Mouse (Mus musculus) heart, embryonic 14.5 days (tissue): ENCODE measurements around the gene 1600014C10Rik. TPM values are rescaled to one million over a fixed set of nuclear protein-coding genes. Genes with fewer than 3 reads are reported as not detected.
A peak's percentile ranks its signal among the peaks of the same experiment; 100 is the strongest.

ENCODE experiments used
- ATAC-seq: fragments of 200-750 bp; cut with Nextera tagmentation; 2 replicates; pipeline ENCODE4 v1.8.0; 2017; ENCODE audit warnings: low read depth, moderate TSS enrichment; ENCODE audit not compliant: insufficient number of reproducible peaks, insufficient read depth, low FRiP score
- H3K27ac ChIP-seq, 2 experiments: fragments of 200-500 bp in 1 of 2; fragments of 300-500 bp in 1 of 2; sonication (generic) in 1 of 2; replicated peaks in 1 of 2; 2 replicates each; pipeline ENCODE4 v1.5.1; 2012 to 2014; ENCODE audit warnings: low read depth in 2 of 2, low read length in 2 of 2, control low read depth in 1 of 2, mild to moderate bottlenecking in 1 of 2, mixed read lengths in 1 of 2; ENCODE audit not compliant: control insufficient read depth in 1 of 2, insufficient read depth in 1 of 2
- H3K27me3 ChIP-seq: fragments of 300-500 bp; sonication (generic); 2 replicates; pipeline ENCODE4 v1.6.1; 2014; ENCODE audit warnings: mild to moderate bottlenecking, low read length, control low read depth; ENCODE audit not compliant: control insufficient read depth, insufficient read depth
- H3K36me3 ChIP-seq: fragments of 300-500 bp; sonication (generic); 2 replicates; pipeline ENCODE4 v1.6.1; 2014; ENCODE audit warnings: mild to moderate bottlenecking, control low read depth, low read length, mixed read lengths; ENCODE audit not compliant: control insufficient read depth, insufficient read depth
- H3K4me1 ChIP-seq, 2 experiments: fragments of 200-500 bp in 1 of 2; fragments of 300-500 bp in 1 of 2; sonication (generic) in 1 of 2; 2 replicates each; pipeline ENCODE4 v1.6.1; 2012 to 2014; ENCODE audit warnings: low read length in 2 of 2, control low read depth in 1 of 2, mixed read lengths in 1 of 2; ENCODE audit not compliant: control insufficient read depth in 2 of 2, insufficient read depth in 2 of 2
- H3K4me2 ChIP-seq: fragments of 300-500 bp; sonication (generic); 2 replicates; pipeline ENCODE4 v1.6.1; 2014; ENCODE audit warnings: mild to moderate bottlenecking, low read length
- H3K4me3 ChIP-seq, 2 experiments: fragments of 200-500 bp in 1 of 2; fragments of 300-500 bp in 1 of 2; sonication (generic) in 1 of 2; 2 replicates each; pipeline ENCODE4 v1.5.1; 2012 to 2014; ENCODE audit warnings: low read length in 2 of 2, mild to moderate bottlenecking in 2 of 2, control low read depth in 1 of 2, low read depth in 1 of 2, moderate library complexity in 1 of 2; ENCODE audit not compliant: control insufficient read depth in 1 of 2, insufficient read depth in 1 of 2
- H3K9ac ChIP-seq: fragments of 300-500 bp; sonication (generic); 2 replicates; pipeline ENCODE4 v1.6.1; 2014; ENCODE audit warnings: mild to moderate bottlenecking, low read length
- H3K9me3 ChIP-seq: fragments of 300-500 bp; sonication (generic); 2 replicates; pipeline ENCODE4 v1.6.1; 2016; ENCODE audit warnings: low read length, control low read depth; ENCODE audit not compliant: control insufficient read depth
- WGBS: fragments of 180-500 bp; shearing (Covaris S2); extraction: QIAGEN DNeasy Blood & Tissue Kit; methylation state at CpG from one replicate; pipeline ENCODE4 v1.1.7; 2014; 5-methylcytosine and 5-hydroxymethylcytosine counted together
- polyA plus RNA-seq: library from polyadenylated mRNA; unstranded; fragments of >200 nt; fragmentation: Nextera tagmentation; extraction: Ambion mirVana; gene quantifications from 2 replicates; pipeline ENCODE4 v1.2.1, GENCODE M21; 2014

The 1600014C10Rik gene
- polyA plus RNA-seq, 1 experiment from 2014 or later = 14.4 TPM

DNA sequence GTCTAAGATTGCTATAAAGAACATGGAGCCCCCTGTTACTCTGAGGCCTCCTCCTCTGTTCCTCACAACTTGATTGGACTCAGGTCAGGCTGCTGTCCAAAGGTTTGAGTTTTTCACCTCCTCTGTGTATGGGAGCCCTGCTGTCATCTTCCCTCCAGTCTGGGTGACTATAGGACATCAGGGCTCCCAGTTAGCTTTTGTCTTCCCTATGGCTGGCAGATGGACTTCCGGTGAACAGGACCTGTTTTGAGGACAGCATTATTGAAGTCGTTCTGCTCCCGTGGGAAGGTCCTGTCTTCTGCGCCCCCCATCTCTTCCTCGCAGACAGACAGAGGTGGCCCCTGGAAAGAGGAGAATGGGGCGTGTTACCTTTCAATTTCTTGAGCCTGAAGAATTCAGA is 1.8 kb downstream of the 1600014C10Rik start:
- no peaks in the 10 kb centered on the region for H3K27me3 ChIP-seq
- no peak overlapping the region for H3K9ac ChIP-seq
- H3K27ac ChIP-seq = no peak overlapping the region
- peaks cover 8 to 9% of the 10 kb centered on the region in 2 experiments; a peak in 3 of 4 replicates for H3K4me1 ChIP-seq
- WGBS = 86% methylated on average over 6 of the region's 6 CpGs
- H3K36me3 ChIP-seq = peaks cover 12% of the 10 kb centered on the region
- no peak overlapping the region for H3K4me3 ChIP-seq
- no peak for ATAC-seq
- peak overlapping the region; percentile 97; the same call in 1 of the 2 replicates for H3K4me2 ChIP-seq
- no peaks in the 10 kb centered on the region for H3K9me3 ChIP-seq

DNA sequence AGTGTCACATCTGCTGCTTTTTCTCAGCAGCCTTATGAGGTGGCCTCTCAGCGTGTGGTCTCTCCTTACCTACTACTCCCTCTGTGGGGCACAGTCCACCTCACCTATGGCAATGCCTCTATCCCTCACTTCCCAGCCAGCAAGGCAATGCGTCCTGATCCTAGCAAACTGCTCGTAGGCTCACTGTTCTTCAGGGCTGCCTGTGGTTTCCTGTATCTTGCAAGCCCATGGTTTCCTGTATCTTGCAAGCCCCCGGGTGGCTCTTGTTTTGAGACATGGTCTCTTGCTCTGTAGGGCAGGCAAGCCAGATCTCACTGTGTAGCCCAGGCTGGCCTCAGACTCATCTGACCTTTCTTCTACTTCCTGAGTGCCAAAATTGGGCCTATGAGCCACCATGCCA is 3.8 kb downstream of the 1600014C10Rik start:
- Histone ChIP-seq H3K9ac (no peak overlapping the region), H3K36me3 (peaks cover 17% of the 10 kb centered on the region), H3K9me3 (no peaks in the 10 kb centered on the region), H3K4me3 (no peak overlapping the region), H3K27ac (no peak overlapping the region), H3K4me2 (no peak overlapping the region), H3K27me3 (no peaks in the 10 kb centered on the region), H3K4me1 (peaks cover 6 to 8% of the 10 kb centered on the region in 2 experiments; a peak in 3 of 4 replicates)
- ATAC-seq = no peak
- 59% methylated on average over 4 of the region's 4 CpGs for WGBS

DNA sequence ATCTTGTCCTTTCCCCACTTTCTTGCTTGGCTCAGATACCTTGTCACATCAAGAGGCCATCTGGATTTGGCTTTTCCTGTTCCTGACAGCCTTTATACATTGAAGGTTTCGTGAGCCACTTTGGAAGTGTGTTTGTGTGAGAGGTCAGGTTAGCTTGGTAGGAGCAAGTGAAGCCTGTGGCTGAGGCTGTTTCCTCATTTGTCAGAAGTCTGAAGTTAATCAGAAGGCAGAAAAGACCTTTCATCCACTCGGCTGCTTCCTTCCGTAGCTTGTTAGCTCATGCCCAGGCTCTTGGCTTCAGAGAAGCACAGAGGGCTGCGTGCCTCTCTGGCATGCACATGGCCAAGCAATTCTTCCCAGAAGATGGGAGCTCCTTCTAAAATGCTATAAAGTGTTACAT is 4.8 kb downstream of the 1600014C10Rik start:
- WGBS = 64% methylated on average over 4 of the region's 4 CpGs
- H3K9ac ChIP-seq = no peak overlapping the region

DNA sequence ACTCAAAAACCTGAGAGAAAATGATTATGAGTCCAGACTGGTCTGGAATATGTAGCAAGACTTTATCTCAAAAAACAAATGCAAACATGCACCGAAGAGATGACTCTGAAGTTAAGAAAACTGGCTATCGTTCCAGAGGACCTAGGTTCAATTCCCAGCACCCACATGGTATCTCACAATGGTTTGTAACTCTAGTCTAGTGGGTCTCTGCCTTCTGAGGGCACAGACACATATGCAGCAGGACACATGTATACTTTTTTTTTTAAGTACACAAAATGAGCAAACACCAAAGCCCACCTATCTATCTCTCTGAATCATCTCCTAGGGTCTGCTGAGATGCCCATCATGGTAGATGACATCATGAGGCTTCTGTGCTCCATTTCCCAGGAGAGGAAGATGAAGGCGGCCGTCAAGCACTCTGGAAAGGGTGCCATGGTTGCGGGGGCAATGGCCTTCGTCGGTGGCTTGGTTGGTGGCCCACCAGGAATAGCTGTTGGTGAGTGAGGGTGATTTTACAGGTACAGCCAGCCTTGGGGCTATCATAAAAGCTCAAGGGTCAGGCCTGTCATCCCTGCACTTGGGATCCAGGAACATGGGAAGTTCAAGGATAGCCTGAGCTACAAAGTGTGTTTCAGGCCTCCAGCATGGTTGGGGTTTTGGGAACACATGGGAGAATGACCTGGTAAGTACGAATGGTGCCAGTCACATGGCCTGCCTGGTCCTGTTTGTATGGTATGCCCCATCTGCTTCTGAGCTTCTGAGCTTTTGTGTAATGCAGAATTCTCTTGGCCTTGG is 5.5 kb downstream of the 1600014C10Rik start:
- Histone ChIP-seq H3K36me3 (peaks cover 17% of the 10 kb centered on the region), H3K4me2 (no peak overlapping the region), H3K4me1 (no peaks in the 10 kb centered on the region; a peak in 1 of 4 replicates), H3K4me3 (no peak overlapping the region), H3K9me3 (no peaks in the 10 kb centered on the region), H3K27me3 (no peaks in the 10 kb centered on the region), H3K9ac (no peak overlapping the region), H3K27ac (no peak overlapping the region)
- ATAC-seq = no peak
- 89% methylated on average over 8 of the region's 8 CpGs for WGBS

More for the DNA sequence above, 4.8 kb downstream of the 1600014C10Rik start:
- no peak overlapping the region for H3K4me2 ChIP-seq
- H3K4me3 ChIP-seq = no peak overlapping the region
- no peaks in the 10 kb centered on the region for H3K9me3 ChIP-seq
- H3K36me3 ChIP-seq = peaks cover 17% of the 10 kb centered on the region
- H3K27ac ChIP-seq = no peak overlapping the region
- H3K4me1 ChIP-seq = peaks cover 6% of the 10 kb centered on the region in 2 experiments; a peak in 3 of 4 replicates
- no peaks in the 10 kb centered on the region for H3K27me3 ChIP-seq
- ATAC-seq = no peak

DNA sequence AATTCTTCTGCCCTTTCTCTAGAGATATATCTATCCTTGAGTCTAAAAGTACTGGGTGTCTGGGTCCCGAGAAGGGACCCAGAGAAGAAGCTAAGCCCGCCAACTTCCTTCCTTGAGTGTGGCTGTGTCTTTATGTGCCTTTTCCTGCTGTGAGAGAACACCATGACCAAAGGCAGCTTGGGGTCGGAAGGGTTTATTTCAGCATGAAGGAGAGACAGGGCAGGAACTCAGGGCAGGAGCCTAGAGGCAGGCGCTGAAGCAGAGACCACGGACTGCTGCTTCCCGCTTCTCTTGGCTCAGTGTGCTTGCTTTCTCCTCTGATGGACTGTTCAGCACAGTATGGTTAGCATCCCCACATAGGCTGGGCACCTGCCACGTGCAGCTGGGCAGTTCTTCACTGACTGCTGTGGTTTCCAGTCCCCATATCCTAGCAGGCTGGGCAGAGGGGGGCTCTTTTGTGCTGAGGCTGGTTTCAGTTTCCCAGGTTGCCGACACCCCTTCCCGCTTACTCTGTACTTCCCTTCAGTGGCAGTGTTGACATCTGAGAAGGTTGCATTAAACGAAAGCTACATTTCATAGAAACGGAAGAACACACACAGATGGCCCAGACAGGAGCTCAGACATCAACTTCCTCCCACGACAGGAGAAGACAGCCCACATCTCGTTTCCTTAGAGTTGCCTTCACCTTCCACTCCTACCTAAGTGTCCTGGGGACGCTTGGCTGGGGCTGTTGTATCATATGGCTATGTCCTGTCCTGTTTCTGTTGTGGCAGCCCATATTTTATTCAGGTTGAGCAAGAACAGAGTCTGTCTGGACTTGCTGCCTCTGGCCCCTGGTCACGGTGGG is 6.3 kb downstream of the 1600014C10Rik start:
- no peaks in the 10 kb centered on the region for H3K4me1 ChIP-seq
- WGBS = 80% methylated on average over 15 of the region's 15 CpGs
- H3K27me3 ChIP-seq = no peaks in the 10 kb centered on the region
- no peak for ATAC-seq
- no peak overlapping the region for H3K4me2 ChIP-seq
- no peak overlapping the region for H3K9ac ChIP-seq
- H3K27ac ChIP-seq = no peak overlapping the region
- H3K4me3 ChIP-seq = no peak overlapping the region
- H3K36me3 ChIP-seq = peaks cover 17% of the 10 kb centered on the region
- no peaks in the 10 kb centered on the region for H3K9me3 ChIP-seq

DNA sequence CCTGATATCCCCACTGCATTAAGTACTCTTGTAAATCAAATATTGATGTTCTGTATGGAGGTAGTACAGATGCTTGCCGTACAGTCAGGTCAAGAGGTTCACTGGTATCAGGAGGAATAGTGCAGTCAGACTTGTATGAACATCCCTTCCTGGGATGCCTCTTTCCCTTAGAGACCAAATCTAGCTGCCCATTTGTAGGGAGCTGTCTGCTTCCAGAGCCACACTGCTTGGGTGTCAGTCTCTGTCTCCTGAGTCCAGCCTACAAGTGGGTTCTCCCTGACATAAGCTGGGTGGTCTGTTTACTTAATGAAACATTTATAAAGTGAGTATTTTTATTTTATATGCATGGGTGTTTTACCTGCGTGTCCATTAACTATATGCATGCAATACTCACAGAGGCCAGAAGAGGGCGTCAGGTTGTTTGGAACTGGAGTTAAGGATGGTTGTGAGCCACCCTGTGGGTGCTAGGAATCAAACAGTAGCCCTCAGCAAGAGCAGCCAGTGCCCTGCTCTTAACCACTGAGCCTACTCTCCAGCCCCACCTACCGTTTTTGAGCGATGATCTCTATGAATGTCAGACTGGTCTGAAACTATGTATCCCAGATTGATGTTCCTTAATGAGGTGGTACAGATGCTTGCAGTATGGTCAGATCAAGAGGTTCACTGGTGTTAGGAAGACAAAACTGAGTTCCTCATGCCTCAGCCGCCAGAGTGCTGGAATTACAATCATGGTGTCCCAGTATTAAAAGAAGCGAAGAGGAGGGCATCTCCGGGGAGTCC is 7.2 kb downstream of the 1600014C10Rik start:
- Histone ChIP-seq H3K27ac (no peak overlapping the region), H3K9me3 (no peaks in the 10 kb centered on the region), H3K4me1 (no peaks in the 10 kb centered on the region), H3K27me3 (no peaks in the 10 kb centered on the region), H3K36me3 (peaks cover 19% of the 10 kb centered on the region), H3K4me3 (no peak overlapping the region), H3K9ac (no peak overlapping the region), H3K4me2 (no peak overlapping the region)
- 86% methylated on average over 8 of the region's 8 CpGs for WGBS
- ATAC-seq = no peak

DNA sequence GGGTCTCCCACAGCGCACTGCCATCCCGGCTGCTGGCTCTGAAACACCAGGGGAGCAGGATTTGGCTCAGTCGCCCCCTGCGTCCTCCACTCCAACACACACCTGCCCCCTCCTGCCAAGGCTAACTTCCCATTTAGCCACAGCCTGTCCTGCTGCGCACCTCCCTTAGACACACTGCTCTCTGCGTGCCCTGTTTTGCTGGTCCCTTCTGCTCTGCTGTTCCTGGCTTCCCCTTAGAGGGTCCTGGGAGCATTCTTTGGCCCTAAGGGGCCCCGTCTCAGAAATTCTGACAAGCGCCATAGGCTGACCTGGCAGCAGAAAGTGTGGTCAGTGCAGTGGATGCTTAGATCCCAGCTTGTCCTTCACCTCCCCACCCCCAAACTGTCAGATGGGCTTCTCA is 8.1 kb downstream of the 1600014C10Rik start:
- WGBS = 64% methylated on average over 8 of the region's 8 CpGs
- no peak overlapping the region for H3K9ac ChIP-seq
- no peaks in the 10 kb centered on the region for H3K27me3 ChIP-seq
- ATAC-seq = no peak
- no peaks in the 10 kb centered on the region for H3K4me1 ChIP-seq
- no peak overlapping the region for H3K4me2 ChIP-seq
- H3K27ac ChIP-seq = no peak overlapping the region
- no peaks in the 10 kb centered on the region for H3K9me3 ChIP-seq
- no peak overlapping the region for H3K4me3 ChIP-seq
- peaks cover 28% of the 10 kb centered on the region for H3K36me3 ChIP-seq
